Mouse (Mus musculus) G1E (cell line): Measurements from ENCODE around the gene Fancd2.

Experiments
- CTCF ChIP-seq: IDR thresholded peaks from 2 replicates; pipeline ENCODE4 v1.5.1; 2012; ENCODE audit warnings: low read depth, low read length, inconsistent platforms, mixed read lengths
- GATA1 ChIP-seq: IDR thresholded peaks from 2 replicates; pipeline ENCODE4 v1.6.1; 2012; ENCODE audit warnings: borderline replicate concordance, low read length, inconsistent platforms, mixed read lengths
- GATA2 ChIP-seq: IDR thresholded peaks from 2 replicates; pipeline ENCODE4 v1.6.1; 2012; ENCODE audit warnings: low read depth, low read length, inconsistent platforms, borderline replicate concordance
- POLR2AphosphoS5 ChIP-seq: IDR thresholded peaks from 2 replicates; pipeline ENCODE4 v1.6.1; 2012; ENCODE audit warnings: low read depth, low read length, inconsistent platforms; ENCODE audit not compliant: insufficient replicate concordance

GRCm38 (mm10) chr6:113602821-113603220, 71.3 kb downstream of the Fancd2 start:
- TF ChIP-seq CTCF = no peak
- no peak for TF ChIP-seq GATA2
- no peak for TF ChIP-seq POLR2AphosphoS5
- TF ChIP-seq GATA1 = no peak
